Mouse (Mus musculus): ENCODE results near the gene Osbpl6.

DNA sequence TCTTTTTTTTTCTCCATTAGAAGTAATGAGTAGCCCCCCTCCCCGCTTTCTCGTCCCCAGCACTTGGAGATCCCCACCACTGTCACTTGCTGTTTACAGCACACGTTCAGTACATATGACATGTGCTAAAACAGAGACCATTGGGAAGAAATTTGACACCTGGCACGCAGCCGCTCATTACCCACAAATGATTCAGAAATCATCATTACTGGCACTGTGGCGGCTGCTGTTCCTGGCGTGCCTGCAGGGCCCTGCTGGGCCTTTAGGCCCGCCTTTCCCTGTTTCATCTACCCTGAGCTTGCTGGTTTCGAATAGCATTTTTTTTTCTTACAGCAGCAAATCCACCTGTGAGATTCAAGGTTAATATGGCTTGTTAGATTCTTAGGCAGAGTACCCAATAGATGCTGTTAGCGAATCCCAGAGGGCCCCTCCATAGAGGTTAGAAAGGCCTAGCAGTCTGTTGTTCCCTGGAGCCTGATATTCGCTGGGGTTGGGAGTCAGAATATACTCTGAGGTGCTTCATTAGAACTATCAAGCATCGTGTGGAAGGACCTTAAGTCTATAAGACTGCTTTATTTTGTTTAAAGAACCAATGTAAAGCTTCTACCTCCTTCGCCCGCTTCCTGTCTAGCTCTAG, 126.3 kb downstream of the Osbpl6 start:
- TF ChIP-seq CTCF (conservative IDR thresholded peaks at IDR 0.05; ENCODE audit: insufficient read depth, insufficient read length, low read depth, low read length) (no peak), POLR2A (IDR thresholded peaks at IDR 0.05; ENCODE audit: low read depth, low read length) (no peak)

All from kidney, adult 2 months (tissue).